Mouse (Mus musculus) forebrain, embryonic 10.5 days (tissue): ENCODE data around the gene Cox8a. TPM values are rescaled to one million over a fixed set of nuclear protein-coding genes. Genes with fewer than 3 reads are reported as not detected.

Source experiments
- DNase-seq: peaks from one replicate; pipeline ENCODE4 v3.0.0-alpha.2; 2017; ENCODE audit warnings: low spot score; ENCODE audit errors: extremely low spot score
- H3K27ac ChIP-seq: fragments of 300-500 bp; sonication (generic); 2 replicates; pipeline ENCODE4 v1.5.1; 2016; ENCODE audit warnings: mild to moderate bottlenecking
- H3K27me3 ChIP-seq: fragments of 300-500 bp; sonication (generic); 2 replicates; pipeline ENCODE4 v1.6.1; 2016; ENCODE audit warnings: mild to moderate bottlenecking; ENCODE audit not compliant: poor library complexity, severe bottlenecking
- H3K36me3 ChIP-seq: fragments of 300-500 bp; sonication (generic); replicated peaks from 2 replicates; pipeline ENCODE4 v1.6.1; 2016; ENCODE audit warnings: mild to moderate bottlenecking, moderate library complexity
- H3K4me1 ChIP-seq: fragments of 300-500 bp; sonication (generic); 2 replicates; pipeline ENCODE4 v1.6.1; 2016
- H3K4me3 ChIP-seq: fragments of 300-500 bp; sonication (generic); 2 replicates; pipeline ENCODE4 v1.5.1; 2016; ENCODE audit warnings: mild to moderate bottlenecking, moderate library complexity
- H3K9me3 ChIP-seq: fragments of 300-500 bp; sonication (generic); 2 replicates; pipeline ENCODE4 v1.6.1; 2016; ENCODE audit warnings: mild to moderate bottlenecking, moderate library complexity
- WGBS: fragments of 180-500 bp; shearing (Covaris S2); methylation state at CpG from one replicate; pipeline ENCODE4 v1.1.7; 2016; 5-methylcytosine and 5-hydroxymethylcytosine counted together
- polyA plus RNA-seq: library from polyadenylated mRNA; unstranded; fragments of >200 nt; fragmentation: Nextera tagmentation; extraction: Ambion mirVana; gene quantifications from 2 replicates; pipeline ENCODE4 v1.2.1, GENCODE M21; 2016

Gene Cox8a
- polyA plus RNA-seq, 1 experiment from 2014 or later = 862 TPM

GRCm38 (mm10) chr19:7240291-7240690, 22.9 kb upstream of the Cox8a start:
- Histone ChIP-seq H3K4me3 (peak overlapping the region; percentile 83), H3K36me3 (peaks cover 38% of the 10 kb centered on the region), H3K4me1 (peaks cover 41% of the 10 kb centered on the region), H3K27me3 (peaks cover 14% of the 10 kb centered on the region), H3K27ac (peak overlapping the region; percentile 95), H3K9me3 (no peaks in the 10 kb centered on the region)
- peak; percentile 32 for DNase-seq
- 7% methylated on average over 13 of the region's 13 CpGs for WGBS

GRCm38 (mm10) chr19:7239574-7239973, 22.2 kb upstream of the Cox8a start:
- WGBS = 88% methylated on average over 3 of the region's 3 CpGs
- Histone ChIP-seq H3K4me3 (peak overlapping the region; percentile 83), H3K36me3 (peaks cover 43% of the 10 kb centered on the region), H3K27ac (0 out of 2 replicates have a peak overlapping the region, but pooled peaks have one; percentile 95), H3K4me1 (peaks cover 41% of the 10 kb centered on the region), H3K9me3 (no peaks in the 10 kb centered on the region), H3K27me3 (peaks cover 14% of the 10 kb centered on the region)
- no peak for DNase-seq

GRCm38 (mm10) chr19:7236742-7237141, 19.3 kb upstream of the Cox8a start:
- H3K27ac ChIP-seq = no peak overlapping the region
- WGBS = 93% methylated on average over 4 of the region's 4 CpGs
- peaks cover 1% of the 10 kb centered on the region for H3K27me3 ChIP-seq
- H3K4me1 ChIP-seq = peaks cover 39% of the 10 kb centered on the region
- H3K4me3 ChIP-seq = no peak overlapping the region
- H3K9me3 ChIP-seq = no peaks in the 10 kb centered on the region
- DNase-seq = no peak
- H3K36me3 ChIP-seq = peaks cover 71% of the 10 kb centered on the region

- DNase-seq = no peak
- no peaks in the 10 kb centered on the region for H3K9me3 ChIP-seq
- H3K4me3 ChIP-seq = no peak overlapping the region
- no peak overlapping the region for H3K27ac ChIP-seq
- WGBS = 93% methylated on average over 2 of the region's 2 CpGs
- H3K27me3 ChIP-seq = no peaks in the 10 kb centered on the region
- peaks cover 32% of the 10 kb centered on the region for H3K4me1 ChIP-seq
- H3K36me3 ChIP-seq = peaks cover 79% of the 10 kb centered on the region
These were observed 18.6 kb upstream of the Cox8a start for GRCm38 (mm10) chr19:7236011-7236410.

GRCm38 (mm10) chr19:7235461-7235860, 18.0 kb upstream of the Cox8a start:
- H3K36me3 ChIP-seq = peaks cover 84% of the 10 kb centered on the region
- WGBS = 92% methylated on average over 9 of the region's 9 CpGs

GRCm38 (mm10) chr19:7234537-7235221, 17.3 kb upstream of the Cox8a start:
- H3K27me3 ChIP-seq = no peaks in the 10 kb centered on the region
- no peak overlapping the region for H3K4me3 ChIP-seq
- H3K9me3 ChIP-seq = no peaks in the 10 kb centered on the region
- peak; percentile 70 for DNase-seq
- WGBS = 69% methylated on average over 8 of the region's 8 CpGs
- H3K4me1 ChIP-seq = peaks cover 23% of the 10 kb centered on the region
- no peak overlapping the region for H3K27ac ChIP-seq
- peaks cover 92% of the 10 kb centered on the region for H3K36me3 ChIP-seq

More at GRCm38 (mm10) chr19:7235461-7235860, 18.0 kb upstream of the Cox8a start:
- DNase-seq = no peak
- Histone ChIP-seq H3K9me3 (no peaks in the 10 kb centered on the region), H3K4me3 (no peak overlapping the region), H3K27ac (no peak overlapping the region), H3K4me1 (peaks cover 31% of the 10 kb centered on the region), H3K27me3 (no peaks in the 10 kb centered on the region)

- no peaks in the 10 kb centered on the region for H3K4me1 ChIP-seq
- H3K27ac ChIP-seq = no peak overlapping the region
- WGBS = 78% methylated on average over 6 of the region's 6 CpGs
- no peak overlapping the region for H3K4me3 ChIP-seq
- H3K9me3 ChIP-seq = peaks cover 6% of the 10 kb centered on the region; the same call in 1 of the 2 replicates
- no peak for DNase-seq
- peaks cover 70% of the 10 kb centered on the region for H3K36me3 ChIP-seq
- H3K27me3 ChIP-seq = no peaks in the 10 kb centered on the region
These were observed 9.1 kb upstream of the Cox8a start for GRCm38 (mm10) chr19:7226511-7226914.

GRCm38 (mm10) chr19:7225096-7225690, 7.8 kb upstream of the Cox8a start:
- peaks cover 57% of the 10 kb centered on the region for H3K36me3 ChIP-seq
- H3K9me3 ChIP-seq = peaks cover 6% of the 10 kb centered on the region; the same call in 1 of the 2 replicates
- H3K4me1 ChIP-seq = no peaks in the 10 kb centered on the region

GRCm38 (mm10) chr19:7224253-7224652, 6.8 kb upstream of the Cox8a start:
- no peaks in the 10 kb centered on the region for H3K4me1 ChIP-seq

More at GRCm38 (mm10) chr19:7225096-7225690, 7.8 kb upstream of the Cox8a start:
- WGBS = 92% methylated on average over 9 of the region's 9 CpGs
- no peak overlapping the region for H3K27ac ChIP-seq
- no peak overlapping the region for H3K4me3 ChIP-seq
- DNase-seq = no peak
- no peaks in the 10 kb centered on the region for H3K27me3 ChIP-seq

GRCm38 (mm10) chr19:7223488-7223887, 6.1 kb upstream of the Cox8a start:
- H3K27ac ChIP-seq = no peak overlapping the region
- no peaks in the 10 kb centered on the region for H3K27me3 ChIP-seq
- no peak for DNase-seq
- no peak overlapping the region for H3K4me3 ChIP-seq
- H3K36me3 ChIP-seq = peaks cover 40% of the 10 kb centered on the region
- H3K4me1 ChIP-seq = peaks cover 3% of the 10 kb centered on the region
- H3K9me3 ChIP-seq = peaks cover 6% of the 10 kb centered on the region; the same call in 1 of the 2 replicates

More at GRCm38 (mm10) chr19:7224253-7224652, 6.8 kb upstream of the Cox8a start:
- no peaks in the 10 kb centered on the region for H3K27me3 ChIP-seq
- WGBS = 80% methylated on average over 3 of the region's 3 CpGs
- peaks cover 6% of the 10 kb centered on the region; the same call in 1 of the 2 replicates for H3K9me3 ChIP-seq
- H3K36me3 ChIP-seq = peaks cover 48% of the 10 kb centered on the region
- no peak for DNase-seq
- no peak overlapping the region for H3K27ac ChIP-seq
- no peak overlapping the region for H3K4me3 ChIP-seq

GRCm38 (mm10) chr19:7222196-7222595, 4.8 kb upstream of the Cox8a start:
- Histone ChIP-seq H3K9me3 (peaks cover 6% of the 10 kb centered on the region; the same call in 1 of the 2 replicates), H3K27ac (no peak overlapping the region), H3K4me3 (no peak overlapping the region), H3K36me3 (peaks cover 27% of the 10 kb centered on the region), H3K4me1 (peaks cover 10% of the 10 kb centered on the region), H3K27me3 (no peaks in the 10 kb centered on the region)
- no peak for DNase-seq
- WGBS = 86% methylated on average over 6 of the region's 6 CpGs

GRCm38 (mm10) chr19:7218753-7219152, 1.3 kb upstream of the Cox8a start:
- DNase-seq = no peak
- peaks cover 6% of the 10 kb centered on the region; the same call in 1 of the 2 replicates for H3K9me3 ChIP-seq
- peaks cover 38% of the 10 kb centered on the region for H3K4me1 ChIP-seq
- WGBS = 96% methylated on average over 5 of the region's 5 CpGs
- no peak overlapping the region for H3K27ac ChIP-seq
- no peaks in the 10 kb centered on the region for H3K27me3 ChIP-seq
- H3K36me3 ChIP-seq = peaks cover 32% of the 10 kb centered on the region
- no peak overlapping the region for H3K4me3 ChIP-seq

- WGBS = 11% methylated on average over 6 of the region's 6 CpGs
- peaks cover 38% of the 10 kb centered on the region for H3K4me1 ChIP-seq
- H3K4me3 ChIP-seq = peak overlapping the region; percentile 91
- DNase-seq = no peak
- H3K36me3 ChIP-seq = peaks cover 41% of the 10 kb centered on the region
- peaks cover 6% of the 10 kb centered on the region; the same call in 1 of the 2 replicates for H3K9me3 ChIP-seq
- peak overlapping the region; percentile 92 for H3K27ac ChIP-seq
- no peaks in the 10 kb centered on the region for H3K27me3 ChIP-seq
These were observed 481 bp upstream of the Cox8a start for GRCm38 (mm10) chr19:7217926-7218267.
